Mouse (Mus musculus): ENCODE measurements around the gene Tpbg. TPM values are rescaled to one million over a fixed set of nuclear protein-coding genes. Genes with fewer than 3 reads are reported as not detected.
A peak's percentile ranks its signal among the peaks of the same experiment; 100 is the strongest.

Gene Tpbg
- total and polyA plus RNA-seq, 3 experiments, result not detected

GRCm38 (mm10) chr9:85862562-85862961 is 20.4 kb downstream of the Tpbg start:
- dilution Hi-C loops (cut with MboI; ENCODE audit: extremely low pct_ligation_motif_present, extremely low pct_unique_long_range_greater_than_20kb, low sequenced_read_pairs), result no loop called here
- Histone ChIP-seq H3K79me2 (replicated peaks; ENCODE audit: control insufficient read depth, extremely low read depth, insufficient read depth, poor library complexity, severe bottlenecking) (no peaks in the 10 kb centered on the region), H3K9me3 (replicated peaks; ENCODE audit: low read length) (no peaks in the 10 kb centered on the region), H3K27me3 (replicated peaks) (no peaks in the 10 kb centered on the region), H3K27ac (ENCODE audit: insufficient read depth, low read depth) (no peak overlapping the region), H3K36me3 (replicated peaks in 1 of 2; ENCODE audit: control insufficient read depth in 1 of 2, insufficient read depth in 1 of 2, low read length in 1 of 2) (no peaks in the 10 kb centered on the region), H3K9ac (ENCODE audit: insufficient read depth, low read depth) (no peak overlapping the region), H3K4me3 (replicated peaks in 1 of 3; ENCODE audit: low read depth in 2 of 3, low read length in 2 of 3, poor library complexity in 1 of 3) (no peak overlapping the region), H3K4me2 (ENCODE audit: insufficient read depth, low read depth, poor library complexity, severe bottlenecking) (no peak overlapping the region), H3K4me1 (ENCODE audit: control insufficient read depth in 1 of 2, insufficient read depth in 2 of 2) (no peaks in the 10 kb centered on the region)
- DNase-seq (ENCODE audit: extremely low read depth), result no peak
- in situ Hi-C loops (cut with MboI; ENCODE audit: low pct_ligation_motif_present, low pct_unique_long_range_greater_than_20kb, low sequenced_read_pairs), result no loop called here
- TF ChIP-seq NELFE (IDR thresholded peaks at IDR 0.05; ENCODE audit: low read depth, low read length) (no peak), SIN3A (IDR thresholded peaks at IDR 0.05; ENCODE audit: low read length) (no peak), HCFC1 (IDR thresholded peaks at IDR 0.05; ENCODE audit: low read depth, low read length) (no peak), RCOR1 (conservative IDR thresholded peaks at IDR 0.05; ENCODE audit: low read depth, low read length) (no peak), ETS1 (conservative IDR thresholded peaks at IDR 0.05; ENCODE audit: low read depth, low read length) (no peak), MAX (IDR thresholded peaks at IDR 0.05; ENCODE audit: low read length) (no peak), ZC3H11A (IDR thresholded peaks at IDR 0.05; ENCODE audit: low read depth, low read length) (no peak), CHD2 (IDR thresholded peaks at IDR 0.05; ENCODE audit: low read length) (no peak), POLR2AphosphoS2 (IDR thresholded peaks at IDR 0.05; ENCODE audit: low read depth, low read length) (no peak), TCF12 (IDR thresholded peaks at IDR 0.05; ENCODE audit: low read depth, low read length) (no peak), TBP (conservative IDR thresholded peaks at IDR 0.05; ENCODE audit: low read depth, low read length) (no peak), MXI1 (IDR thresholded peaks at IDR 0.05; ENCODE audit: low read depth, low read length) (no peak), PAX5 (IDR thresholded peaks at IDR 0.05; ENCODE audit: low read length) (no peak), USF2 (conservative IDR thresholded peaks at IDR 0.05; ENCODE audit: low read depth, low read length) (no peak), MEF2A (IDR thresholded peaks at IDR 0.05; ENCODE audit: borderline replicate concordance, low read depth, low read length) (no peak), ZMIZ1 (IDR thresholded peaks at IDR 0.05; ENCODE audit: low read depth, low read length) (no peak), NRF1 (IDR thresholded peaks at IDR 0.05; ENCODE audit: low read depth, low read length) (no peak)

- no peak for TF ChIP-seq MAX (IDR thresholded peaks at IDR 0.05; ENCODE audit: low read length)
- TF ChIP-seq NRF1 (IDR thresholded peaks at IDR 0.05; ENCODE audit: low read depth, low read length), result no peak
- no peak for TF ChIP-seq JUN (IDR thresholded peaks at IDR 0.05; ENCODE audit: insufficient read depth, low read depth, low read length)
- no peak for TF ChIP-seq ELF1 (IDR thresholded peaks at IDR 0.05; ENCODE audit: low read depth, low read length)
- no peak for TF ChIP-seq ZC3H11A (IDR thresholded peaks at IDR 0.05; ENCODE audit: low read depth, low read length)
- TF ChIP-seq SMC3 (IDR thresholded peaks at IDR 0.05; ENCODE audit: low read depth, low read length), result peak; percentile 74
- TF ChIP-seq CTCF (conservative IDR thresholded peaks at IDR 0.05 in 1 of 2, IDR thresholded peaks at IDR 0.05 in 1 of 2; ENCODE audit: low read depth in 2 of 2, low read length in 2 of 2), result peak in 1 of 2 experiments; percentile 67; a peak in 2 of 4 replicates
- no peak for TF ChIP-seq USF2 (conservative IDR thresholded peaks at IDR 0.05; ENCODE audit: low read depth, low read length)
- no peak for TF ChIP-seq MAZ (IDR thresholded peaks at IDR 0.05; ENCODE audit: low read depth, low read length)
- TF ChIP-seq RAD21 (IDR thresholded peaks at IDR 0.05; ENCODE audit: low read depth, low read length), result peak; percentile 67
- Histone ChIP-seq H3K36me3 (replicated peaks in 1 of 2; ENCODE audit: control insufficient read depth in 1 of 2, insufficient read depth in 1 of 2, low read length in 1 of 2) (no peaks in the 10 kb centered on the region), H3K4me2 (ENCODE audit: insufficient read depth, low read depth, poor library complexity, severe bottlenecking) (no peak overlapping the region), H3K79me2 (replicated peaks; ENCODE audit: control insufficient read depth, extremely low read depth, insufficient read depth, poor library complexity, severe bottlenecking) (no peaks in the 10 kb centered on the region), H3K4me3 (replicated peaks in 1 of 3; ENCODE audit: low read depth in 2 of 3, low read length in 2 of 3, poor library complexity in 1 of 3) (no peak overlapping the region), H3K9ac (ENCODE audit: insufficient read depth, low read depth) (no peak overlapping the region), H3K27me3 (replicated peaks) (no peaks in the 10 kb centered on the region), H3K9me3 (replicated peaks; ENCODE audit: low read length) (no peaks in the 10 kb centered on the region), H3K27ac (ENCODE audit: insufficient read depth, low read depth) (no peak overlapping the region), H3K4me1 (ENCODE audit: control insufficient read depth in 1 of 2, insufficient read depth in 2 of 2) (no peaks in the 10 kb centered on the region)
- dilution Hi-C loops (cut with MboI; ENCODE audit: extremely low pct_ligation_motif_present, extremely low pct_unique_long_range_greater_than_20kb, low sequenced_read_pairs), result no loop called here
- in situ Hi-C loops (cut with MboI; ENCODE audit: low pct_ligation_motif_present, low pct_unique_long_range_greater_than_20kb, low sequenced_read_pairs), result no loop called here
- peak; percentile 22 for DNase-seq (ENCODE audit: extremely low read depth)
Observed at GRCm38 (mm10) chr9:85872908-85873307, 30.7 kb downstream of the Tpbg start.
